Mouse (Mus musculus): ENCODE data around the gene Mrps18b. TPM values are rescaled to one million over a fixed set of nuclear protein-coding genes. Genes with fewer than 3 reads are reported as not detected.
"Not testable (repeated sequence)": the region's sequence is repeated elsewhere in the genome, so short reads cannot be mapped to it uniquely, and the experiment has no call there.

The Mrps18b gene
- 77.7 and 83.9 TPM in 2 replicates for polyA plus RNA-seq (2014; fragmentation: Nextera tagmentation; extraction: Ambion mirVana)

DNA sequence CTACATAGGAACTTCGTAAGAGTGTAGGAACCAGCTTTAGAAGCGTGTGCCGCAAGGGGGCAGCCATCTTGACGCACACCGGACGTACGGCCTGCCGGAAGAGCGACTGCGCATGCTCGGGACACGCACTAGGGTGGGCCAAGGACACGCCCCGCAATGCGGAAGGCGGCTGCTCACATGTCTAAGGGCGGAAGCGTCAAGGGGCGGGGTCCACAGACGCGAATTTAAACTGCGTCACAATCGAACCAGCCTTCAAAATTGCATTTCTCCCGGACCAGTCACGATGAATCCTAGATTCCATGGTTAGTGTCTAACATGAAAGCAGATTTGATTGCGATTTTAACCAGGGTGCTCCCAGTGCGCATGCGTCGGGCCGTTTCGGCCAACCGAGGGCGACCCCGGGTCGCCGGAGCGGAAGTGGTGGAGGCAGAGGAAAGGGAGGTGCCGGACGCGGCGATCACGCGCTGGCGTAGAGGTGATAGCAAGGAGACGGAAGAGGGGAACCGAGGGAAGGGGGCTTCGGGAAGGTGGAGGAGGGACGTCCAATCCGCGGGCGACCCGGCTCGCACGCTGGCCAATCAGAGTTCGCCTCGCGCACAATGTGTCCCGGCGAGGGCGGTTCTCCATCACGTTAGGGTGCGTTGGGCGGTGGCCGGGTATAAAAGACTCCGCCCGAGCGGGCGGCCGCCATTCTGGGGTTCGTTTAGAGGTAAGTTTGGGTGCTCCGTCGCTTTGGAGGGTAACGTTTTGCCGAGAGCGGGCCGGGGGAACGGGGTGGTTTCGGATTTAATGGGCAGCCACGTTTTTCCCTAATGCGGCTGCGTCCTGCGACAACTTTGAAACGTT is at the start of gene Mrps18b, which contains the start of gene Ppp1r10:
Gene Mrps18b, minus strand, starts transcription at position 93 of the 846 bp plus-strand sequence.
Gene Ppp1r10, plus strand, starts transcription at position 138 of the 846 bp plus-strand sequence.
- Histone ChIP-seq H3K9me3 (replicated peaks; ENCODE audit: control insufficient read depth, low read length) (no peaks in the 10 kb centered on the region), H3K4me1 (ENCODE audit: control insufficient read depth, insufficient read depth, low read length) (peaks cover 15% of the 10 kb centered on the region), H3K27me3 (ENCODE audit: control insufficient read depth, insufficient read depth, low read length) (no peaks in the 10 kb centered on the region), H3K36me3 (ENCODE audit: control insufficient read depth, insufficient read depth, low read length) (no peaks in the 10 kb centered on the region), H3K27ac (ENCODE audit: low read depth, low read length) (peak within 1 kb of the TSS; percentile 93), H3K4me3 (ENCODE audit: low read depth, low read length) (peak within 1 kb of the TSS; percentile 86), H3K9ac (ENCODE audit: low read depth, low read length) (peak within 1 kb of the TSS; percentile 99), H3K4me2 (peak within 1 kb of the TSS; percentile 98)
- under 1% methylated on average over 83 of the region's 83 CpGs for WGBS (ENCODE audit: insufficient replicate concordance)
- ATAC-seq (replicated peaks; ENCODE audit: insufficient number of reproducible peaks, low FRiP score, low TSS enrichment): peak; percentile 92

GRCm38 (mm10) chr17:35963279-35963678 is 47.1 kb upstream of the Mrps18b start:
- Histone ChIP-seq H3K27ac (ENCODE audit: low read depth, low read length) (no peak overlapping the region), H3K27me3 (ENCODE audit: control insufficient read depth, insufficient read depth, low read length) (no peaks in the 10 kb centered on the region), H3K9ac (ENCODE audit: low read depth, low read length) (no peak overlapping the region), H3K4me3 (ENCODE audit: low read depth, low read length) (no peak overlapping the region), H3K9me3 (replicated peaks; ENCODE audit: control insufficient read depth, low read length) (no peaks in the 10 kb centered on the region), H3K4me2 (no peak overlapping the region), H3K4me1 (ENCODE audit: control insufficient read depth, insufficient read depth, low read length) (peaks cover 1% of the 10 kb centered on the region; the same call in 1 of the 2 replicates), H3K36me3 (ENCODE audit: control insufficient read depth, insufficient read depth, low read length) (peaks cover 45% of the 10 kb centered on the region)
- WGBS (ENCODE audit: insufficient replicate concordance): 90% methylated on average over 10 of the region's 10 CpGs
- ATAC-seq (replicated peaks; ENCODE audit: insufficient number of reproducible peaks, low FRiP score, low TSS enrichment): no peak

GRCm38 (mm10) chr17:35958533-35959223 is 42.5 kb upstream of the Mrps18b start:
- Histone ChIP-seq H3K4me3 (ENCODE audit: low read depth, low read length) (no peak overlapping the region), H3K27ac (ENCODE audit: low read depth, low read length) (no peak overlapping the region), H3K9me3 (replicated peaks; ENCODE audit: control insufficient read depth, low read length) (no peaks in the 10 kb centered on the region), H3K9ac (ENCODE audit: low read depth, low read length) (no peak overlapping the region), H3K36me3 (ENCODE audit: control insufficient read depth, insufficient read depth, low read length) (peaks cover 51% of the 10 kb centered on the region), H3K27me3 (ENCODE audit: control insufficient read depth, insufficient read depth, low read length) (no peaks in the 10 kb centered on the region), H3K4me2 (no peak overlapping the region), H3K4me1 (ENCODE audit: control insufficient read depth, insufficient read depth, low read length) (no peaks in the 10 kb centered on the region)
- ATAC-seq (replicated peaks; ENCODE audit: insufficient number of reproducible peaks, low FRiP score, low TSS enrichment): no peak
- whole genome bisulfite sequencing (ENCODE audit: insufficient replicate concordance): 94% methylated on average over 15 of the region's 15 CpGs

GRCm38 (mm10) chr17:35954665-35955064 is 38.5 kb upstream of the Mrps18b start:
- Histone ChIP-seq H3K4me2 (no peak overlapping the region), H3K36me3 (ENCODE audit: control insufficient read depth, insufficient read depth, low read length) (peaks cover 21% of the 10 kb centered on the region), H3K9ac (ENCODE audit: low read depth, low read length) (no peak overlapping the region), H3K9me3 (replicated peaks; ENCODE audit: control insufficient read depth, low read length) (no peaks in the 10 kb centered on the region), H3K27ac (ENCODE audit: low read depth, low read length) (no peak overlapping the region), H3K27me3 (ENCODE audit: control insufficient read depth, insufficient read depth, low read length) (no peaks in the 10 kb centered on the region), H3K4me3 (ENCODE audit: low read depth, low read length) (no peak overlapping the region), H3K4me1 (ENCODE audit: control insufficient read depth, insufficient read depth, low read length) (no peaks in the 10 kb centered on the region)
- no peak for ATAC-seq (replicated peaks; ENCODE audit: insufficient number of reproducible peaks, low FRiP score, low TSS enrichment)
- 72% methylated on average over 8 of the region's 8 CpGs for WGBS (ENCODE audit: insufficient replicate concordance)

- H3K9me3 ChIP-seq (replicated peaks; ENCODE audit: control insufficient read depth, low read length); H3K4me3 ChIP-seq (ENCODE audit: low read depth, low read length); ATAC-seq (replicated peaks; ENCODE audit: insufficient number of reproducible peaks, low FRiP score, low TSS enrichment); H3K27ac ChIP-seq (ENCODE audit: low read depth, low read length); H3K36me3 ChIP-seq (ENCODE audit: control insufficient read depth, insufficient read depth, low read length); H3K4me2 ChIP-seq; H3K4me1 ChIP-seq (ENCODE audit: control insufficient read depth, insufficient read depth, low read length); H3K27me3 ChIP-seq (ENCODE audit: control insufficient read depth, insufficient read depth, low read length); H3K9ac ChIP-seq (ENCODE audit: low read depth, low read length): not testable (repeated sequence)
- WGBS (ENCODE audit: insufficient replicate concordance): 59% methylated on average over 1 of the region's 3 CpGs
Observed at GRCm38 (mm10) chr17:35952559-35952958, 36.4 kb upstream of the Mrps18b start.

- not testable (repeated sequence) for H3K27me3 ChIP-seq (ENCODE audit: control insufficient read depth, insufficient read depth, low read length); H3K9me3 ChIP-seq (replicated peaks; ENCODE audit: control insufficient read depth, low read length); H3K4me3 ChIP-seq (ENCODE audit: low read depth, low read length); ATAC-seq (replicated peaks; ENCODE audit: insufficient number of reproducible peaks, low FRiP score, low TSS enrichment); H3K4me2 ChIP-seq; H3K27ac ChIP-seq (ENCODE audit: low read depth, low read length); H3K4me1 ChIP-seq (ENCODE audit: control insufficient read depth, insufficient read depth, low read length); H3K9ac ChIP-seq (ENCODE audit: low read depth, low read length); H3K36me3 ChIP-seq (ENCODE audit: control insufficient read depth, insufficient read depth, low read length)
Observed at GRCm38 (mm10) chr17:35950946-35951345, 34.8 kb upstream of the Mrps18b start.

DNA sequence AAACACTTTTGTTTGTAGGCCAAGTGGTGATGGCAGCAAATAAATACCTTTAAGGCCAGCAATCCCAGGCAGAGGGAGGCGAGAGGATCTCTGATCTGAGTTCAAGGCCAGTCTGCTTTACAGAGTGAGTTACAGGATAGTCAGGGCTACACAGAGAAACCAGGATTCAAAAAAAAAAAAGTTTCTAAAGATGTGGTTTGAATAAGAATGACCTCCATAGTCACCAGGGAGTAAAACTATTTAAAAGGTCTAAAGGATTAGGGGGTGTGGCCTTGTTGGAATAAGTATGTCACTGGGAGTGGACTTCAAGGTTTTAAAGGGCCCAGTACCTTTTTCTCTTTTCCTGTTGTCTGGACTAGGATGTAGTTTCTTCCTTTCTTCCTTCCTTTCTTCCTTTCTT is 23.8 kb upstream of the Mrps18b start:
- ATAC-seq (replicated peaks; ENCODE audit: insufficient number of reproducible peaks, low FRiP score, low TSS enrichment): no peak
- H3K4me3 ChIP-seq (ENCODE audit: low read depth, low read length): no peak overlapping the region
- 50% methylated on average over 1 of the region's 1 CpGs for WGBS (ENCODE audit: insufficient replicate concordance)
- no peak overlapping the region for H3K9ac ChIP-seq (ENCODE audit: low read depth, low read length)
- no peaks in the 10 kb centered on the region for H3K36me3 ChIP-seq (ENCODE audit: control insufficient read depth, insufficient read depth, low read length)
- no peak overlapping the region for H3K4me2 ChIP-seq
- H3K4me1 ChIP-seq (ENCODE audit: control insufficient read depth, insufficient read depth, low read length): no peaks in the 10 kb centered on the region
- no peaks in the 10 kb centered on the region for H3K9me3 ChIP-seq (replicated peaks; ENCODE audit: control insufficient read depth, low read length)
- H3K27ac ChIP-seq (ENCODE audit: low read depth, low read length): no peak overlapping the region
- H3K27me3 ChIP-seq (ENCODE audit: control insufficient read depth, insufficient read depth, low read length): no peaks in the 10 kb centered on the region

GRCm38 (mm10) chr17:35939108-35939507 is 22.9 kb upstream of the Mrps18b start:
- Histone ChIP-seq H3K27me3 (ENCODE audit: control insufficient read depth, insufficient read depth, low read length) (no peaks in the 10 kb centered on the region), H3K9ac (ENCODE audit: low read depth, low read length) (no peak overlapping the region), H3K4me2 (no peak overlapping the region), H3K27ac (ENCODE audit: low read depth, low read length) (no peak overlapping the region), H3K9me3 (replicated peaks; ENCODE audit: control insufficient read depth, low read length) (no peaks in the 10 kb centered on the region), H3K4me1 (ENCODE audit: control insufficient read depth, insufficient read depth, low read length) (no peaks in the 10 kb centered on the region), H3K36me3 (ENCODE audit: control insufficient read depth, insufficient read depth, low read length) (no peaks in the 10 kb centered on the region), H3K4me3 (ENCODE audit: low read depth, low read length) (no peak overlapping the region)
- WGBS (ENCODE audit: insufficient replicate concordance): 56% methylated on average over 2 of the region's 2 CpGs
- no peak for ATAC-seq (replicated peaks; ENCODE audit: insufficient number of reproducible peaks, low FRiP score, low TSS enrichment)

All from heart, embryonic 11.5 days (tissue).